Mouse (Mus musculus) heart, embryonic 15.5 days (tissue): ENCODE measurements around the gene Gm20696. TPM values are rescaled to one million over a fixed set of nuclear protein-coding genes. Genes with fewer than 3 reads are reported as not detected.

Source experiments
- ATAC-seq: fragments of 200-750 bp; cut with Nextera tagmentation; replicated peaks from 2 replicates; pipeline ENCODE4 v1.8.0; 2017; ENCODE audit warnings: low read depth, moderate TSS enrichment; ENCODE audit not compliant: insufficient number of reproducible peaks, insufficient read depth, low FRiP score
- H3K27ac ChIP-seq: fragments of 300-500 bp; sonication (generic); 2 replicates; pipeline ENCODE4 v1.5.1; 2015; ENCODE audit warnings: mild to moderate bottlenecking, inconsistent platforms
- H3K27me3 ChIP-seq: fragments of 300-500 bp; sonication (generic); 2 replicates; pipeline ENCODE4 v1.6.1; 2015; ENCODE audit warnings: inconsistent platforms
- H3K36me3 ChIP-seq: fragments of 300-500 bp; sonication (generic); 2 replicates; pipeline ENCODE4 v1.6.1; 2015; ENCODE audit warnings: mild to moderate bottlenecking, inconsistent platforms
- H3K4me1 ChIP-seq: fragments of 300-500 bp; sonication (generic); replicated peaks from 2 replicates; pipeline ENCODE4 v1.6.1; 2015; ENCODE audit warnings: inconsistent platforms
- H3K4me2 ChIP-seq: fragments of 300-500 bp; sonication (generic); 2 replicates; pipeline ENCODE4 v1.6.1; 2015; ENCODE audit warnings: inconsistent platforms, mild to moderate bottlenecking, moderate library complexity
- H3K4me3 ChIP-seq: fragments of 300-500 bp; sonication (generic); 2 replicates; pipeline ENCODE4 v1.5.1; 2015; ENCODE audit warnings: mild to moderate bottlenecking, inconsistent platforms
- H3K9ac ChIP-seq: fragments of 300-500 bp; sonication (generic); 2 replicates; pipeline ENCODE4 v1.6.1; 2015; ENCODE audit warnings: mild to moderate bottlenecking, inconsistent platforms
- H3K9me3 ChIP-seq: fragments of 300-500 bp; sonication (generic); replicated peaks from 2 replicates; pipeline ENCODE4 v1.6.1; 2016; ENCODE audit warnings: inconsistent platforms
- WGBS: fragments of 180-500 bp; shearing (Covaris S2); methylation state at CpG from one replicate; pipeline ENCODE4 v1.1.7; 2015; ENCODE audit warnings: mixed read lengths; 5-methylcytosine and 5-hydroxymethylcytosine counted together
- polyA plus RNA-seq: library from polyadenylated mRNA; unstranded; fragments of >200 nt; fragmentation: Nextera tagmentation; extraction: Ambion mirVana; gene quantifications from 2 replicates; pipeline ENCODE4 v1.2.1, GENCODE M21; 2015

The Gm20696 gene
- polyA plus RNA-seq, 1 experiment from 2014 or later: 2.9 TPM

- no peaks in the 10 kb centered on the region for H3K36me3 ChIP-seq
- H3K9me3 ChIP-seq: no peaks in the 10 kb centered on the region
- H3K27ac ChIP-seq: no peak overlapping the region
- no peak overlapping the region for H3K4me3 ChIP-seq
- 63% methylated on average over 10 of the region's 10 CpGs for WGBS
- peaks cover 13% of the 10 kb centered on the region for H3K4me1 ChIP-seq
- H3K9ac ChIP-seq: no peak overlapping the region
- no peak for ATAC-seq
- no peak overlapping the region for H3K4me2 ChIP-seq
- no peaks in the 10 kb centered on the region for H3K27me3 ChIP-seq
These were observed 318.8 kb downstream of the Gm20696 start for GRCm38 (mm10) chr6:99347836-99348235.

DNA sequence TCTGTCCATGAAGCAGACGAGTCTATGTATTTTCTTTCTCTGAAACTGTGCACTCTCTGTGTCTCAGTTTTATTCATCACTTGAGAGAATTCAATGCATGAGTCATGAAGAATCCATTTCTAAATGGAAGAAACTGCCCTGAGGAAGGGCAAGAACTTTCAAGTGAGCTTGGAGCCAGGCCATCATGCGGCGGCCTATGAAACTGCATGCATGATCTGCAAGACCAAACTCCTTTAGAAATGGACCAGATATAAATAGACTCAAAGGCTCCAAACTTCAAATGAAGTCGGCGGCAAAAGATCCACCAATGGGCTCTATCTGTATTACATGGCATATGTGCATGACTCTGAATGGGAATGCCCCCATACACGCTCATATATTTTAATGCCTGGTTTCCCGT lies 321.6 kb downstream of the Gm20696 start:
- ATAC-seq: no peak
- Histone ChIP-seq H3K4me3 (no peak overlapping the region), H3K9me3 (no peaks in the 10 kb centered on the region), H3K27me3 (no peaks in the 10 kb centered on the region), H3K9ac (no peak overlapping the region), H3K27ac (no peak overlapping the region), H3K4me1 (peaks cover 4% of the 10 kb centered on the region; the same call in 1 of the 2 replicates), H3K4me2 (no peak overlapping the region), H3K36me3 (no peaks in the 10 kb centered on the region)
- WGBS: 93% methylated on average over 7 of the region's 7 CpGs

- ATAC-seq: no peak
- Histone ChIP-seq H3K4me1 (0 out of 2 replicates have a peak, but pooled peaks cover 3% of the 10 kb centered on the region), H3K27ac (no peak overlapping the region), H3K27me3 (no peaks in the 10 kb centered on the region), H3K4me3 (no peak overlapping the region), H3K4me2 (no peak overlapping the region), H3K9me3 (no peaks in the 10 kb centered on the region), H3K36me3 (no peaks in the 10 kb centered on the region), H3K9ac (no peak overlapping the region)
- WGBS: 89% methylated on average over 3 of the region's 3 CpGs
These were observed 322.2 kb downstream of the Gm20696 start for GRCm38 (mm10) chr6:99344357-99344756.

- 82% methylated on average over 3 of the region's 3 CpGs for WGBS
- Histone ChIP-seq H3K9ac (no peak overlapping the region), H3K4me2 (no peak overlapping the region), H3K4me3 (no peak overlapping the region), H3K27me3 (no peaks in the 10 kb centered on the region), H3K4me1 (0 out of 2 replicates have a peak, but pooled peaks cover 6% of the 10 kb centered on the region), H3K9me3 (no peaks in the 10 kb centered on the region), H3K27ac (no peak overlapping the region), H3K36me3 (no peaks in the 10 kb centered on the region)
- ATAC-seq: no peak
These were observed 322.8 kb downstream of the Gm20696 start for GRCm38 (mm10) chr6:99343815-99344214.

GRCm38 (mm10) chr6:99342416-99342815 lies 324.2 kb downstream of the Gm20696 start:
- Histone ChIP-seq H3K4me2 (no peak overlapping the region), H3K9ac (no peak overlapping the region), H3K36me3 (no peaks in the 10 kb centered on the region), H3K4me1 (peaks cover 17% of the 10 kb centered on the region; the same call in 1 of the 2 replicates), H3K4me3 (no peak overlapping the region), H3K27ac (no peak overlapping the region), H3K9me3 (no peaks in the 10 kb centered on the region), H3K27me3 (no peaks in the 10 kb centered on the region)
- WGBS: 95% methylated on average over 3 of the region's 3 CpGs
- ATAC-seq: no peak

DNA sequence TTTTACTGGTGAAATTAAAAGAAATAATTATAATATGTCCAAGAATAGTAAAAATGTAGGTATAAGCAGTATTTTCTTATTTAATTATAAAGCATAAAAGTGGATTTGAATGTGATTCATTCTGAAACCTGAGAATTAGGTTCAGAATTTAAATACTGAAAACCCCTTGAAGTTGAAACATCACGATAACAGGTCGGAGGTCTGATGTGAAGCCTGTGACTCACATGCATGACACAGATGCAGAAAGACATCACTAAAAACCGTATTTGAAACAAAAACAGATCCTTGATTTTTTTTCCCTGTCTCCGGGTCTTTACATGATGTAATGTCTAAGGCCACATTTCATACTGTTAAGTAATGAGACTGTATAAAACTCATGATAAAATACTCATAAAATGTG lies 325.7 kb downstream of the Gm20696 start:
- 80% methylated on average over 4 of the region's 4 CpGs for WGBS

DNA sequence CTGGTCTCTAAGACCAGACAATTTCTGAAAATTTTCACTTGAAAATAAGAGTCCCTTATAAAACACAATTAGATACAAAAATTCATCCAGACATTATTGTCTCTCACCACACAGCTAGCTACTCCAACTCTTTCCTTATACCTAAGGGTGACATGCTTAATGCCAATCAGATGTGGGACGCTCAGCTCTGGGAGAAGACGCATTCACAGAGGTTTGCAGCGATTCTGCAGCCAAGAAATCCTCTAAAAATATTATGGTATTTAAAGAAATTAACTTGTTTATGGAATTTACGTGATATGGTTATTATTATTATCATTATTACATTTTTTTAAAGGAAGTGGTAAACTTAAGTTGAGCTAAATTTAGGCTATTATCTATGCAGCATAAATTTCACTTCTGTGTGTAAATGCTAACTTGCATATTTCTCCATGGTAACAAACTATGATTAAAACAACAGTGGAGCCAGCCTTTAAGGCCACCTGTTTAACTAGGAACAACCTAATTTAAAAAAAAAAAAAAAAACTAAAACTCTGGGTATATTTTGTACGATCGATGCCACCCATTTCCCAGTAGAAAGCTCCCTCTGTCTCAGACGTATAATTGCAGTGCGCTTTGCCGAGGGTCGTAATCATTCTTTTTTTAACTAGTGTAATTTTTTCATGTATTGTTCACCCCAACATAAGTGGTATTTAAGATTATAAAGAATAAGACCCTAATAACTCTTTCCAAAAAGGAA lies 326.4 kb downstream of the Gm20696 start:
- no peak overlapping the region for H3K4me2 ChIP-seq
- no peaks in the 10 kb centered on the region for H3K9me3 ChIP-seq
- no peak overlapping the region for H3K9ac ChIP-seq
- H3K36me3 ChIP-seq: no peaks in the 10 kb centered on the region
- H3K4me3 ChIP-seq: no peak overlapping the region
- WGBS: 88% methylated on average over 10 of the region's 10 CpGs
- no peak for ATAC-seq
- no peaks in the 10 kb centered on the region for H3K27me3 ChIP-seq
- no peak overlapping the region for H3K27ac ChIP-seq
- peaks cover 17% of the 10 kb centered on the region; the same call in 1 of the 2 replicates for H3K4me1 ChIP-seq

More for the DNA sequence above, 325.7 kb downstream of the Gm20696 start:
- Histone ChIP-seq H3K27me3 (no peaks in the 10 kb centered on the region), H3K9me3 (no peaks in the 10 kb centered on the region), H3K4me1 (peaks cover 17% of the 10 kb centered on the region; the same call in 1 of the 2 replicates), H3K9ac (no peak overlapping the region), H3K4me2 (no peak overlapping the region), H3K4me3 (no peak overlapping the region), H3K27ac (no peak overlapping the region), H3K36me3 (no peaks in the 10 kb centered on the region)
- no peak for ATAC-seq

DNA sequence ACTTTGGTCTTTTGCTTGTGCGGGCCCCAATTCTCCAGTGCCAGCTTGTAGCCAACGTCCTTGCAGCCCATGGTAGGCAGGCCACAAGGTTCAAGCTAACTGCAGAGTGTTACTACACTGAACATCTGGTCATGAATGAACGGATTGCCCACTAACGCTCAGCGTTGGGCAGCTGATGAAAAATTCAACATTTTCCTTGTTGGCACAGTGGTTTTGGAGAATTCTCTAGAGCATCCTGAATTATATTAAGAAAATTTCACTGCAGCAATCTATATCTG lies 327.3 kb downstream of the Gm20696 start:
- Histone ChIP-seq H3K9ac (no peak overlapping the region), H3K4me1 (peaks cover 17% of the 10 kb centered on the region; the same call in 1 of the 2 replicates), H3K4me2 (no peak overlapping the region), H3K36me3 (no peaks in the 10 kb centered on the region), H3K9me3 (no peaks in the 10 kb centered on the region), H3K27me3 (no peaks in the 10 kb centered on the region), H3K27ac (no peak overlapping the region), H3K4me3 (no peak overlapping the region)
- ATAC-seq: no peak
- WGBS: 62% methylated on average over 5 of the region's 5 CpGs

GRCm38 (mm10) chr6:99338593-99339342 lies 327.8 kb downstream of the Gm20696 start:
- Histone ChIP-seq H3K4me2 (no peak overlapping the region), H3K27ac (no peak overlapping the region), H3K4me1 (peaks cover 17% of the 10 kb centered on the region; the same call in 1 of the 2 replicates), H3K9me3 (no peaks in the 10 kb centered on the region), H3K27me3 (no peaks in the 10 kb centered on the region), H3K4me3 (no peak overlapping the region), H3K9ac (no peak overlapping the region), H3K36me3 (no peaks in the 10 kb centered on the region)
- 56% methylated on average over 9 of the region's 9 CpGs for WGBS
- no peak for ATAC-seq

- Histone ChIP-seq H3K4me1 (peaks cover 17% of the 10 kb centered on the region; the same call in 1 of the 2 replicates), H3K27me3 (no peaks in the 10 kb centered on the region), H3K9me3 (no peaks in the 10 kb centered on the region), H3K36me3 (no peaks in the 10 kb centered on the region), H3K9ac (no peak overlapping the region), H3K4me2 (no peak overlapping the region), H3K4me3 (no peak overlapping the region), H3K27ac (no peak overlapping the region)
- no peak for ATAC-seq
- 47% methylated on average over 3 of the region's 3 CpGs for WGBS
These were observed 328.4 kb downstream of the Gm20696 start for GRCm38 (mm10) chr6:99338174-99338573.

- no peaks in the 10 kb centered on the region for H3K9me3 ChIP-seq
- H3K36me3 ChIP-seq: no peaks in the 10 kb centered on the region
- no peak overlapping the region for H3K4me3 ChIP-seq
- no peak overlapping the region for H3K9ac ChIP-seq
- H3K4me1 ChIP-seq: peaks cover 17% of the 10 kb centered on the region; the same call in 1 of the 2 replicates
- no peak for ATAC-seq
- H3K4me2 ChIP-seq: no peak overlapping the region
- H3K27me3 ChIP-seq: no peaks in the 10 kb centered on the region
- 46% methylated on average over 6 of the region's 6 CpGs for WGBS
- H3K27ac ChIP-seq: no peak overlapping the region
These were observed 329.0 kb downstream of the Gm20696 start for GRCm38 (mm10) chr6:99337575-99337974.
